Mouse (Mus musculus) inflammation-experienced regulatory T-cells (primary cell): ENCODE results near the gene Hjurp. TPM values are rescaled to one million over a fixed set of nuclear protein-coding genes. Genes with fewer than 3 reads are reported as not detected.

Experiments used
- polyA plus RNA-seq, 2 experiments: library from polyadenylated mRNA; unstranded; fragments of 100-300 nt; shearing (Covaris generic); gene quantifications; one replicate each; pipeline ENCODE4 v1.2.1; 2017

Gene Hjurp
- 100 to 1,000 TPM in 1 of 2 experiments, 10 to 100 TPM in 1; 79.0 to 117 TPM for polyA plus RNA-seq

GRCm38 (mm10) chr1:88277098-88277817, at the start of gene Hjurp, which contains the start of gene Trpm8:
TSS of gene Hjurp (minus strand) at chr1:88277633.
TSS of gene Trpm8 (plus strand) at chr1:88277661.

GRCm38 (mm10) chr1:88226670-88227379, 50.6 kb downstream of the Hjurp start, which contains the start of gene Mroh2a:
TSS of gene Mroh2a (plus strand) at chr1:88226986.

Other genes with a start within 250 kb of the Hjurp start
- not detected for gene Ugt1a10, start 222.2 kb downstream of the Hjurp start, polyA plus RNA-seq
- under 1 TPM; 0.38 to 0.81 TPM for gene Ugt1a9, start 206.8 kb downstream of the Hjurp start, polyA plus RNA-seq
- not detected for gene Ugt1a8, start 189.8 kb downstream of the Hjurp start, polyA plus RNA-seq
- under 1 TPM; 0.31 to 0.49 TPM for gene Ugt1a7c, start 182.6 kb downstream of the Hjurp start, polyA plus RNA-seq
- not detected for gene Ugt1a6b, start 174.4 kb downstream of the Hjurp start, polyA plus RNA-seq
- gene Ugt1a6a, start 142.8 kb downstream of the Hjurp start, polyA plus RNA-seq, result 1 to 10 TPM in 1 of 2 experiments, under 1 TPM in 1; 0.72 to 1.7 TPM
- gene Ugt1a5, start 111.6 kb downstream of the Hjurp start, polyA plus RNA-seq, result 1 to 10 TPM in 1 of 2 experiments, not detected in 1; 1.4 TPM
- under 1 TPM; 0.31 to 0.42 TPM for gene Ugt1a2, start 77.0 kb downstream of the Hjurp start, polyA plus RNA-seq
- under 1 TPM; 0.25 to 0.72 TPM for gene Dnajb3, start 71.9 kb downstream of the Hjurp start, polyA plus RNA-seq
- under 1 TPM; 0.11 to 0.93 TPM for gene Ugt1a1, start 65.7 kb downstream of the Hjurp start, polyA plus RNA-seq
- gene Mroh2a, start 50.6 kb downstream of the Hjurp start, polyA plus RNA-seq, result 1 to 10 TPM in 1 of 2 experiments, under 1 TPM in 1; 0.98 to 6.6 TPM
- gene Trpm8, start within 50 bp of the Hjurp start, polyA plus RNA-seq, result under 1 TPM; 0.23 to 0.70 TPM
- gene Spp2, start 129.3 kb upstream of the Hjurp start, polyA plus RNA-seq, result 1 to 10 TPM in 1 of 2 experiments, not detected in 1; 1.1 TPM
- gene Glrp1, start 232.4 kb upstream of the Hjurp start, polyA plus RNA-seq, result under 1 TPM; 0.08 to 0.28 TPM